Mouse (Mus musculus): ENCODE results near the gene Btbd9.

Gene Btbd9

GRCm38 (mm10) chr17:30283001-30283400 lies 293.3 kb downstream of the Btbd9 start:
- DNase-seq (ENCODE audit: low read depth, low spot score): no peak

DNA sequence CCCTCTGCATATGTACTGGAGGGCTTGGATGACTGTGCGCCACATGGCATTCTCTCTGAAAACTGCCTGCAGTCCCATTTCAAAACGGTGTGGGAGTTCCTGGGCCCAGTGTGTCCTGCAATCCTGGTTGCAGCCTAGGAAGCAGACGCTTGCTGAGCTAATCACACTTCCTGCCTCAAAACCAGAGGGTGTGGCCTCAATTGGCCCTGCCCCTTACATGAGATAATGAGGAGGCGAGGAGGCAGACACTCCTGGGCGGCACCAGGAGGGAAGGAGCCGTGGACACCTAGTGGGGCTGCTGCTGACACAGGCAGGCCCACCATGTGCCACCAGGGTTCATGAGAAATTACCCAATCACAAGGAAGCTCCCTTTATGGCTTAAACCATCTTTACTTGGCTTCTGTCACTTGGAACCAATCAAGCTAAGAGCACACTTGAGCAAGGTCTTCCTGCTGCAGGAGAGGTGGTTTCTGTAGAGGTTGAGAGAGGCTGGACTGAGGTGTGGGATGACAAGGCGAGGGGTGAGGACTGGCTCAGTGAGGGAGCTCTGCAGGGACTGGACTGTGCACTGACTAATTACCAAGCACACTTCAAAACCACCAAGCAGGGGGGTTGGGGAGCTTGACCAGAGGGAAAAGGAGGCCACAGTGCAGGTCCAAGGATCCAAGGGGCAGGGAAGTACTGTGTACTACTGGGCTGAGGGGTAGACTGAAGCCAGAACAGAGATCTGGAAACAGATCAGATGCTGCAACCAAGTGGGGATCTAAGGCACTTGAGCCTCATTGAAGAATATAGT lies 295.8 kb downstream of the Btbd9 start:
- no peak for DNase-seq (ENCODE audit: low read depth, low spot score)

DNA sequence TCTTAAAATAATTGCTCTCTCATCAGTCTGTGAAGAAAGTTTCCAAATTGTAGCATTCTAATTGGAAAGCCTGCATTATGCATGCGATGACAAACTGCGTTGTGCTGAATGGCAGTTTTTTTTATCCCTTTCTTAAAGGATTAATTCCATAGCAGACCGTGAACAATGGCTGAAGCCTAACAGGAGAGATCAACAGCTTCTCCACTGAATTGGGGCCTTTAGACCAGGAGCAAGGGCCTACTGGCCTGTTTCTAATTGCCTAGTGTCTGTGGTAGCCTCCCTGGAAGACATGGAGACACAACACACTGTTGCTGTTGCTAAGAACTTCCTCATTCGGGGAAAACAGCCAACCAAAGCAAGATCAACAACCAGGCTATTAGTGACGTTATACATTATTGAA lies 296.6 kb downstream of the Btbd9 start:
- no peak for DNase-seq (ENCODE audit: low read depth, low spot score)

DNA sequence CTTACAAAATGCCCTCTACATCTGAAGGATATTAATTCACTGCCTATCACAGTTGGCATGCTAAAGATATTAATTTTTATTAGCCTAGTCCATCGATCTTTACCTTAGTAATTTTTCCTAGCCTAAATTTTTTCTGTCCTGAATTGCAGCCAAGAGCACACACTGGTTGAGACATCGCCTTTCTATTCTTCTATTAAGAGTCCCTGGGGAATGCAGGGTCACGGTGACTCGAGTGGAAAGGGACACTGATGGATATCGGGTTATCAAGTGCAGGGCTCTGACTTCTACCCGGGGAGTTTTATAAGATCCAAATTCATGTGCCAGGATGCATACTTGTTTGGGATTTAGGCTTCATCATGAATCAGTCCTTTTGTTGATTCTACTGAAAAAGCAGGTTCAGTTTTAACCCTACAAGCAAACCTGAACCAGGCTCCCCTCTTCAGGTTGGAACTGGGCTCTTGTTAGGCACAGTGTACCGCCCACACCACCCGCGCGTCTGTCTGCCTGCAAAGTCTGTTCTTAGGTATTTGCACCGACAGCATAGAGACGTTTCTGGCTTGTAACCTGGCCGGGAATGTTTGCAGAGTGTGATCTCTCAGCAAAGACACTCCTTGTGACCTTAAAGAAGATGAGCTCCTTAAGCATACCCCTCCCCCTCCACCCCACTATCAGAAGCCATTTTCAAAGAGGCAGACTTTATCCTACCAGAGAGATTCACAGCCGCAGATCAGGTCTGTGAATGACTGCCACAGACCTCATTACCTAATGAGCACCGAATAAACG lies 297.5 kb downstream of the Btbd9 start:
- peak; percentile 61 for DNase-seq (ENCODE audit: low read depth, low spot score)

GRCm38 (mm10) chr17:30276477-30276876 lies 299.8 kb downstream of the Btbd9 start:
- DNase-seq (ENCODE audit: low read depth, low spot score): no peak

DNA sequence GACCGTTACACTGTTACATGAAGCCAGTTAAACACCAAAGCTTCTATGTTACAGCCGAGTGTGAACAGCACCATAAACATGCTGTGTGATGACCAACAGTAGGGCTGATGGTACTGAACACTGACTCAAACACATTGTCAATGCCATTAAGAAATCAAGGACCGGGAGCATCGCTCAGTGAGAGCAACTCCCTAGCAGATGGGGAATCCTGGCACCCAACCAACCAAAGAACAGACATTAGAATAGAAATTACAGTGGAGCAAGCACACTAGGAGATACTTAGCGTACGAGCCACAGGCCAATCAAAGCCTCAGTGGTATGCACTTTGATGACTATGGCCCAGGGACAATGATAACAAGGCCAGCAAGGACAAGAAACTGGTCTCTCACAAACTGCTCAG lies 303.5 kb downstream of the Btbd9 start:
- DNase-seq (ENCODE audit: low read depth, low spot score): no peak

- DNase-seq (ENCODE audit: low read depth, low spot score): peak; percentile 75
These were observed 306.9 kb downstream of the Btbd9 start for GRCm38 (mm10) chr17:30269136-30270063.

DNA sequence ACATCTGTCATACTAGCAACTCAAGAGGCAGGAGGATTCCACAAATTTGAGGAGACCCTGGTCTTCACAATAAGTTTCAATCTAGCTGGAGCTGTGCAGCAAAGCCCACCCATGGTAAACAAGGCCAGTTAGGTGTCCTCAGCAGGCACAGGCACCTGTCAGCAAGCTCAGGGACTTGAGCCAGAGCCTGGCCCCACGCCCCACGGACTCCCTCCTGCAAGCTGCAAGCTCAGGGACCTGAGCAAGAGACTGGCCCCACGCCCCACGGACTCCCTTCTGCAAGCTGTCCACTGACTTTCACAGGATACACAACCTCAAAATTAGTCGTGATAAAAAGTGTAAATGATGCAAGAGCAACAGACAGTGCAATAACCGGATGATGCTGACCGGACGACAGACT lies 307.8 kb downstream of the Btbd9 start:
- DNase-seq (ENCODE audit: low read depth, low spot score): no peak

DNA sequence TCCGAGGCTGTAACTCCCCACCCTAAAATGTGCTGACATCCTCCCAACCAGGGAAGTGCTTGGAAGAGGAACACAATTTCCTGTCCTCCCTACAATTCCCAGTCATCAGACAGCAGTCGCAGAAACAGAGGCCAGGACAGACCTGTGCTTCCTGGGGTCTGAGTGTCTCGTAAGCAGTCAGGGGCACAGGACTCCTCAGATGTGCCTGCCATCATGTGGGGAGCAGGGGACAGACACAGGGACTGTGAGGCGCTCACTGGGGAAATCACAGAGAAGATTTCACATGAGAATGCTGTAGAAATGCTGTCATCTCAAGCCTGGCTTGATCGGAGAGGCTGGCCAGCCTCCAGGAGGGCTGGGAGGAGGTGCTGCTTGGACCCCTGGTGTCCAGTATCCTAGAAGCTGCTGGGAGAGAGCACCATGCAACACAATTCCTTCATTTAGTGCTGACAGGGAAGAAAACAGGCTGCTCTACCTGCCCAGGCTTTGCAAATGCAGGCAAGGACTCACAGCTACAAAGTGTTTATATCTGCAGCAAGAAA lies 308.8 kb downstream of the Btbd9 start:
- DNase-seq (ENCODE audit: low read depth, low spot score): no peak

- DNase-seq (ENCODE audit: low read depth, low spot score): no peak
These were observed 312.8 kb downstream of the Btbd9 start for GRCm38 (mm10) chr17:30263535-30263934.

DNA sequence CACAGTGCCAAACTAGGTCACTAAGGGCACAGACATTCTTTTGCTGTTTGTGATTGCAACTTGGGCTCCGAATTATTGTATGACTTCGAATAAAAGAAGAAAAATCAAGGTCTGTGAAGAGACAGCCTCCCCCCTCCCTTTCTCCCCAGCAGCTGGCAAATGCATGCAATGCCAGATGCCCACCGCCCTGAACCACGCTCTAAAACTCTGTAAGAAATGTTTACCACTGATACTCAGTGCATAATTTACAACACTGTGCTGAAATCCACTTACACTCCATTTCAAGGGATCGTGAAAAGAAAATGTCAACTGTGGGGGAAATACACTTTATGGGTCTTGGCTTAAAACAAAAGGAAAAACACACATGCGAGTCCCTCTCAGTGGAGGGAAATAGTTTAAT lies 313.3 kb downstream of the Btbd9 start:
- no peak for DNase-seq (ENCODE audit: low read depth, low spot score)

DNA sequence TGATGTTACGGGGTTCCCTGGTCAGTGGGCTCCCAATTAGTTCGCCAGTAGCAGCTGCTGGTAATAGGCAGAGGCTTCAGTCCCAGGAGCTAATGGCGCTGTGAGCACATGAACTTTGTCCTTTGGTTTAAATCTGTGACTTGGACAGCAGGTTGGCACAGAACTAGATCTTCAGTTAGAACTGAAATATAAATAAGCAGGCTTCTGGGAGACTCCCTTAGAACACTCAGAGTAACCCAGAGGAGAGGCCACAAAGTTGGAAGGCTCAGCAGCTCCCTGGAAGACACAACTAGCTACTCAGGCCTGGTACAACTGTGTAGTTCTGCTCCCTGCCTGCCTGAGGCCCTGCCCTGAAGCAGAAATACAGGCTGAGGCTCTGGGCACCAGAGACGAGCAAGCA lies 313.8 kb downstream of the Btbd9 start:
- DNase-seq (ENCODE audit: low read depth, low spot score): peak; percentile 75

- no peak for DNase-seq (ENCODE audit: low read depth, low spot score)
These were observed 314.3 kb downstream of the Btbd9 start for GRCm38 (mm10) chr17:30261983-30262340.

- no peak for DNase-seq (ENCODE audit: low read depth, low spot score)
These were observed 314.8 kb downstream of the Btbd9 start for GRCm38 (mm10) chr17:30261307-30261982.

GRCm38 (mm10) chr17:30260641-30261306 lies 315.5 kb downstream of the Btbd9 start:
- no peak for DNase-seq (ENCODE audit: low read depth, low spot score)

GRCm38 (mm10) chr17:30259938-30260337 lies 316.4 kb downstream of the Btbd9 start:
- DNase-seq (ENCODE audit: low read depth, low spot score): no peak

GRCm38 (mm10) chr17:30258480-30258879 lies 317.8 kb downstream of the Btbd9 start:
- peak; percentile 47 for DNase-seq (ENCODE audit: low read depth, low spot score)

DNA sequence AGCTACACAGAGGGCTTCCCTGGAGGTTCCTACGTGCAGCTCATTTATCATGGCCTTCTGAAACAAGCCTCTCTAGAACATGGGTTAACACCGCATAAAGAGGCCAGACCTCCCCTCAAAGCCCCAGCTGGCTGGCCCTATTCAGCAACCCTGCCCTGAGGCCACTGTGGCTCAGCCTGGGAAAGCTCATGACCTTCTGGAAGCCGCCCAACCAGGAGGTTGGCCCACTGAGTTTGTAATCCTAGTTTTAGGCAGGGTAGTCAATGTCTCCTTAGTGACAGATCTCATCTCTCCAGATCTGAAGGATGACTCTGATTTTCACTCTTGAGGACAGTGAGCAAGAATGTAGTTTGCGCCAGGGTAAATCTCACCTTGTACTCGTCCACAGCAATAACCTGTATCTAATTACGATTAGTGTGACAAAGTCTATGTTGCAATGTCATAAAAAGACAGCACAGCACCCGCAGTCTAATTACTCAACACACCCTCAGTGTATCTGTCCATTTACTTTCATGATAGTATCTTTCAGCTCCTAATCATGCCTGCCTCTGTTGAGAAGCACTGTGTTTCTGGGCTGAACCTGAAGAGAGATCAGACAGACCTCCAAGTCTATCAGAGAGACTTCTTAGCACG lies 320.2 kb downstream of the Btbd9 start:
- no peak for DNase-seq (ENCODE audit: low read depth, low spot score)

GRCm38 (mm10) chr17:30253924-30254323 lies 322.4 kb downstream of the Btbd9 start:
- DNase-seq (ENCODE audit: low read depth, low spot score): no peak

GRCm38 (mm10) chr17:30253028-30253427 lies 323.3 kb downstream of the Btbd9 start:
- DNase-seq (ENCODE audit: low read depth, low spot score): no peak

Measured in skeletal muscle tissue, adult 2 months (tissue).